Mouse (Mus musculus) ES-E14 (cell line): ENCODE measurements at regions not wholly inside any gene's neighbourhood (a gene's known extent, or its start where the extent isn't known, plus 50 kb on each side); places are given as distances from the start of the nearest gene placed in this dataset.

Source experiments
- DNase-seq: peaks from one replicate; pipeline ENCODE4 v3.0.0-alpha.2; 2013; ENCODE audit warnings: low read depth, low spot score
- H3K27ac ChIP-seq: 2 replicates; pipeline ENCODE4 v1.5.1; 2012; ENCODE audit warnings: low read depth, mild to moderate bottlenecking, low read length, moderate library complexity, mixed read lengths; ENCODE audit not compliant: poor library complexity, insufficient read depth, severe bottlenecking
- H3K36me3 ChIP-seq: 2 replicates; pipeline ENCODE4 v1.6.1; 2012; ENCODE audit warnings: mild to moderate bottlenecking, low read length, moderate library complexity, mixed read lengths; ENCODE audit not compliant: control insufficient read depth, poor library complexity, insufficient read depth, severe bottlenecking
- H3K4me1 ChIP-seq, 2 experiments: fragments of 150-350 bp in 1 of 2; sonication (generic) in 1 of 2; 2 replicates each; pipeline ENCODE4 v1.6.1; 2012; ENCODE audit warnings: low read length in 2 of 2, mild to moderate bottlenecking in 1 of 2, mixed read lengths in 1 of 2; ENCODE audit not compliant: control insufficient read depth in 2 of 2, insufficient read depth in 2 of 2, poor library complexity in 1 of 2
- H3K4me3 ChIP-seq, 2 experiments: fragments of 150-350 bp in 1 of 2; sonication (generic) in 1 of 2; 2 replicates each; pipeline ENCODE4 v1.5.1; 2012; ENCODE audit warnings: low read length in 2 of 2, low read depth in 1 of 2, mild to moderate bottlenecking in 1 of 2, mixed read lengths in 1 of 2; ENCODE audit not compliant: insufficient read depth in 1 of 2, poor library complexity in 1 of 2, severe bottlenecking in 1 of 2
- H3K9ac ChIP-seq: 2 replicates; pipeline ENCODE4 v1.6.1; 2012; ENCODE audit warnings: low read depth, mild to moderate bottlenecking, low read length, mixed read lengths; ENCODE audit not compliant: poor library complexity, insufficient read depth, severe bottlenecking
- H3K9me3 ChIP-seq: fragments of 150-350 bp; sonication (generic); 2 replicates; pipeline ENCODE4 v1.6.1; 2012; ENCODE audit warnings: low read depth, mild to moderate bottlenecking, low read length; ENCODE audit not compliant: control insufficient read depth, insufficient read depth
- CHD2 ChIP-seq: IDR thresholded peaks from 2 replicates; pipeline ENCODE4 v1.6.1; 2014; ENCODE audit warnings: mild to moderate bottlenecking, low read depth, low read length, inconsistent platforms
- HCFC1 ChIP-seq: IDR thresholded peaks from 2 replicates; pipeline ENCODE4 v1.6.1; 2012; ENCODE audit warnings: low read length, inconsistent platforms, borderline replicate concordance; ENCODE audit not compliant: insufficient read depth
- MAFK ChIP-seq: IDR thresholded peaks from 2 replicates; pipeline ENCODE4 v1.6.1; 2014; ENCODE audit warnings: mild to moderate bottlenecking, low read depth, low read length, inconsistent platforms; ENCODE audit not compliant: insufficient read depth
- ZC3H11A ChIP-seq: IDR thresholded peaks from 2 replicates; pipeline ENCODE4 v1.6.1; 2012; ENCODE audit warnings: low read depth, mild to moderate bottlenecking, inconsistent platforms, low read length, borderline replicate concordance
- ZNF384 ChIP-seq: IDR thresholded peaks from 2 replicates; pipeline ENCODE4 v1.6.1; 2012; ENCODE audit warnings: low read depth, low read length, inconsistent platforms
- in situ Hi-C, 2 experiments: fragments of 600-800 bp; cut with MboI; formaldehyde crosslinking; loops; one replicate each; pipeline ENCODE4 v1.15.1; 2025; ENCODE audit warnings: low sequenced_read_pairs in 2 of 2, inconsistent platforms in 1 of 2; ENCODE audit not compliant: unreplicated experiment in 2 of 2

GRCm38 (mm10) chr13:71034926-71035687, 193.5 kb upstream of the Adamts16 start:
- Histone ChIP-seq H3K4me3 (no peak overlapping the region), H3K9me3 (no peaks in the 10 kb centered on the region), H3K4me1 (no peaks in the 10 kb centered on the region), H3K27ac (no peak overlapping the region), H3K9ac (no peak overlapping the region), H3K36me3 (no peaks in the 10 kb centered on the region)
- no peak for TF ChIP-seq CHD2
- TF ChIP-seq ZNF384, result no peak
- TF ChIP-seq MAFK, result no peak
- no peak for TF ChIP-seq HCFC1
- no peak for TF ChIP-seq ZC3H11A
- DNase-seq, result no peak
- in situ Hi-C loops, result no loop called here

DNA sequence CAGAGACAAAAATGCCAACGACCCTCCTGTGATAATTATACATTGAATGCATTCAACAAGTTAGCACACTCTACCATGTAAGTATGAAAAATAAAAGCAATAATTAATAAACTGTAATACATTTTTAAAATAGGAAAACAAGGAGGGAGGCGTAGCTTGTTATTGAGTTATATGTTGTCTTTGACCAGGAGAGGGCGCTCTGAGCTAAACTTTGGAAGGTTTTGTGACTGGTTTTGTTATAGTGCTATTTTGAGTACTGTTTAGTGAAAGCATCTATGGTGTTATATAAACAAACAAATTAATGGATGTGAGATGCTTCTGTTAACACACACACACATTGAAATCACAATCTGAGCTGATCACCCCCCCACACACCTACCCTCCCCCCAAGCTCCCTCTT, 166.6 kb upstream of the Adamts16 start:
- no peak for TF ChIP-seq MAFK
- 0 out of 2 replicates have a peak, but pooled peaks have one; percentile 30 for TF ChIP-seq ZC3H11A
- Histone ChIP-seq H3K27ac (no peak overlapping the region), H3K9me3 (no peaks in the 10 kb centered on the region), H3K9ac (no peak overlapping the region), H3K36me3 (no peaks in the 10 kb centered on the region), H3K4me1 (no peaks in the 10 kb centered on the region), H3K4me3 (no peak overlapping the region)
- in situ Hi-C loops, result no loop called here
- DNase-seq, result peak; percentile 47

- TF ChIP-seq MAFK, result no peak
- no peak for TF ChIP-seq ZNF384
- no peak for TF ChIP-seq HCFC1
- no peak for TF ChIP-seq CHD2
- TF ChIP-seq ZC3H11A, result 0 out of 2 replicates have a peak, but pooled peaks have one; percentile 13
- no peaks in the 10 kb centered on the region for H3K4me1 ChIP-seq
- in situ Hi-C loops, result no loop called here
- no peak overlapping the region for H3K4me3 ChIP-seq
- no peak overlapping the region for H3K9ac ChIP-seq
- H3K27ac ChIP-seq, result no peak overlapping the region
- H3K36me3 ChIP-seq, result no peaks in the 10 kb centered on the region
- peak; percentile 50 for DNase-seq
- H3K9me3 ChIP-seq, result no peaks in the 10 kb centered on the region
Observed at GRCm38 (mm10) chr13:71006117-71006516, 164.5 kb upstream of the Adamts16 start.

GRCm38 (mm10) chr13:71003517-71003916, 161.9 kb upstream of the Adamts16 start:
- no peak overlapping the region for H3K27ac ChIP-seq
- no peaks in the 10 kb centered on the region for H3K9me3 ChIP-seq
- no peak overlapping the region for H3K9ac ChIP-seq
- no peaks in the 10 kb centered on the region for H3K4me1 ChIP-seq
- no peak for DNase-seq
- no peak overlapping the region for H3K4me3 ChIP-seq
- no peaks in the 10 kb centered on the region for H3K36me3 ChIP-seq
- in situ Hi-C loops, result loop anchor here in 1 of 2 experiments (5.0 kb wide), 1 partner anchor 361 kb away; no protein-coding TSS in a partner anchor
- TF ChIP-seq HCFC1 (no peak), MAFK (no peak), ZNF384 (no peak), ZC3H11A (no peak), CHD2 (no peak)

DNA sequence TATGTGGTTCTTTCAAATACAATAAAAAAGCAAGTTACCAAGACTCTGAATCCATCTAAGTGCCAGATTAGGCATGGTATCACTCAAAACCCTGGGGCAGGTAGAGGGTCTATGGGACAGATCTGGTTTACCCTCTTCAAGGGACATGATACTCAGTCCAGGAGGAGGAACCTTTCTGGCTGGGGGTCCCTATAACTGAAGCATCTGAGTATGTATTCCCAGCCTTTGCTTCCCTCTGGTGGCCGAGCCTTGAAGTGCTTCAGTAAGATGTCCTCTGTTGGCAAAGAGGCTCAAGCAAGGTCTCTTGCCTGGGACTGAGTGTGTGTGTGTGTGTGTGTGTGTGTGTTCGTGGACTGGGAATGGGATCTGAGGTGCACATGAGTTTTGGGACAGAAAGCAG, 159.7 kb upstream of the Adamts16 start:
- peak; percentile 27 for DNase-seq
- Histone ChIP-seq H3K36me3 (no peaks in the 10 kb centered on the region), H3K4me3 (no peak overlapping the region), H3K4me1 (no peaks in the 10 kb centered on the region), H3K9me3 (no peaks in the 10 kb centered on the region), H3K27ac (no peak overlapping the region), H3K9ac (no peak overlapping the region)
- TF ChIP-seq CHD2, result no peak
- TF ChIP-seq HCFC1, result no peak
- peak; percentile 50; the same call in 1 of the 2 replicates for TF ChIP-seq ZC3H11A
- no peak for TF ChIP-seq ZNF384
- TF ChIP-seq MAFK, result no peak
- in situ Hi-C loops, result loop anchor here in 1 of 2 experiments (5.0 kb wide), 1 partner anchor 359 kb away; no protein-coding TSS in a partner anchor
